Mouse (Mus musculus) neural tube, embryonic 14.5 days (tissue): ENCODE data around the gene Atg16l1. TPM values are rescaled to one million over a fixed set of nuclear protein-coding genes. Genes with fewer than 3 reads are reported as not detected.

Experiments used
- ATAC-seq: fragments of 200-750 bp; cut with Nextera tagmentation; 2 replicates; pipeline ENCODE4 v1.8.0; 2017; ENCODE audit warnings: low read depth, mild to moderate bottlenecking, moderate TSS enrichment, moderate library complexity
- H3K27ac ChIP-seq: fragments of 300-500 bp; sonication (generic); 2 replicates; pipeline ENCODE4 v1.5.1; 2014; ENCODE audit warnings: low read depth, mild to moderate bottlenecking, control low read depth, low read length, moderate library complexity, mixed read lengths
- H3K27me3 ChIP-seq: fragments of 300-500 bp; sonication (generic); 2 replicates; pipeline ENCODE4 v1.6.1; 2014; ENCODE audit warnings: low read length; ENCODE audit not compliant: control insufficient read depth, insufficient read depth
- H3K36me3 ChIP-seq: fragments of 300-500 bp; sonication (generic); 2 replicates; pipeline ENCODE4 v1.6.1; 2014; ENCODE audit warnings: low read length, mixed read lengths; ENCODE audit not compliant: control insufficient read depth, insufficient read depth
- H3K4me1 ChIP-seq: fragments of 300-500 bp; sonication (generic); 2 replicates; pipeline ENCODE4 v1.6.1; 2014; ENCODE audit warnings: low read length; ENCODE audit not compliant: control insufficient read depth, insufficient read depth
- H3K4me2 ChIP-seq: fragments of 300-500 bp; sonication (generic); 2 replicates; pipeline ENCODE4 v1.6.1; 2014; ENCODE audit warnings: mild to moderate bottlenecking, low read depth, low read length, control low read depth
- H3K4me3 ChIP-seq: fragments of 300-500 bp; sonication (generic); 2 replicates; pipeline ENCODE4 v1.5.1; 2014; ENCODE audit warnings: low read depth, low read length, control low read depth, mixed read lengths
- H3K9ac ChIP-seq: fragments of 300-500 bp; sonication (generic); replicated peaks from 2 replicates; pipeline ENCODE4 v1.6.1; 2014; ENCODE audit warnings: low read depth, mild to moderate bottlenecking, control low read depth, low read length, mixed read lengths
- H3K9me3 ChIP-seq: fragments of 300-500 bp; sonication (generic); 2 replicates; pipeline ENCODE4 v1.6.1; 2016; ENCODE audit warnings: low read length; ENCODE audit not compliant: control insufficient read depth
- WGBS: fragments of 180-500 bp; shearing (Covaris S2); extraction: QIAGEN DNeasy Blood & Tissue Kit; methylation state at CpG from one replicate; pipeline ENCODE4 v1.1.7; 2014; 5-methylcytosine and 5-hydroxymethylcytosine counted together
- polyA plus RNA-seq: library from polyadenylated mRNA; unstranded; fragments of >200 nt; fragmentation: Nextera tagmentation; extraction: Ambion mirVana; gene quantifications from 2 replicates; pipeline ENCODE4 v1.2.1, GENCODE M21; 2014

Gene Atg16l1
- polyA plus RNA-seq, 1 experiment from 2014 or later, result 76.3 TPM

- no peaks in the 10 kb centered on the region for H3K27me3 ChIP-seq
- no peak overlapping the region for H3K4me2 ChIP-seq
- H3K27ac ChIP-seq, result no peak overlapping the region
- H3K36me3 ChIP-seq, result no peaks in the 10 kb centered on the region
- no peak overlapping the region for H3K4me3 ChIP-seq
- H3K9ac ChIP-seq, result no peak overlapping the region
- no peaks in the 10 kb centered on the region for H3K4me1 ChIP-seq
- 78% methylated on average over 2 of the region's 2 CpGs for WGBS
- no peak for ATAC-seq
- H3K9me3 ChIP-seq, result no peaks in the 10 kb centered on the region
Observed at GRCm38 (mm10) chr1:87729070-87729469, 26.6 kb upstream of the Atg16l1 start.

- Histone ChIP-seq H3K27ac (no peak overlapping the region), H3K36me3 (no peaks in the 10 kb centered on the region), H3K9ac (no peak overlapping the region), H3K4me3 (no peak overlapping the region), H3K27me3 (no peaks in the 10 kb centered on the region), H3K4me2 (no peak overlapping the region), H3K4me1 (no peaks in the 10 kb centered on the region), H3K9me3 (no peaks in the 10 kb centered on the region)
- ATAC-seq, result no peak
- 83% methylated on average over 6 of the region's 6 CpGs for whole genome bisulfite sequencing
Observed at GRCm38 (mm10) chr1:87729850-87730249, 25.8 kb upstream of the Atg16l1 start.

- no peak for ATAC-seq
- 90% methylated on average over 7 of the region's 7 CpGs for WGBS
- Histone ChIP-seq H3K4me1 (no peaks in the 10 kb centered on the region), H3K27me3 (no peaks in the 10 kb centered on the region), H3K27ac (no peak overlapping the region), H3K36me3 (no peaks in the 10 kb centered on the region), H3K4me2 (no peak overlapping the region), H3K9ac (no peak overlapping the region), H3K4me3 (no peak overlapping the region), H3K9me3 (no peaks in the 10 kb centered on the region)
Observed at GRCm38 (mm10) chr1:87730271-87730670, 25.4 kb upstream of the Atg16l1 start.

GRCm38 (mm10) chr1:87733212-87733611 is 22.5 kb upstream of the Atg16l1 start:
- ATAC-seq, result no peak
- Histone ChIP-seq H3K4me3 (no peak overlapping the region), H3K36me3 (no peaks in the 10 kb centered on the region), H3K27me3 (no peaks in the 10 kb centered on the region), H3K4me1 (no peaks in the 10 kb centered on the region), H3K9ac (no peak overlapping the region), H3K9me3 (no peaks in the 10 kb centered on the region), H3K27ac (no peak overlapping the region), H3K4me2 (no peak overlapping the region)
- WGBS, result 90% methylated on average over 5 of the region's 5 CpGs

GRCm38 (mm10) chr1:87734153-87734552 is 21.5 kb upstream of the Atg16l1 start:
- no peaks in the 10 kb centered on the region for H3K9me3 ChIP-seq
- H3K4me2 ChIP-seq, result no peak overlapping the region
- WGBS, result 85% methylated on average over 3 of the region's 3 CpGs
- H3K36me3 ChIP-seq, result no peaks in the 10 kb centered on the region
- no peak overlapping the region for H3K4me3 ChIP-seq
- H3K27me3 ChIP-seq, result no peaks in the 10 kb centered on the region
- H3K9ac ChIP-seq, result no peak overlapping the region
- H3K27ac ChIP-seq, result no peak overlapping the region
- ATAC-seq, result no peak
- H3K4me1 ChIP-seq, result no peaks in the 10 kb centered on the region

- Histone ChIP-seq H3K4me2 (no peak overlapping the region), H3K4me3 (no peak overlapping the region), H3K27me3 (no peaks in the 10 kb centered on the region), H3K36me3 (no peaks in the 10 kb centered on the region), H3K4me1 (no peaks in the 10 kb centered on the region), H3K9me3 (no peaks in the 10 kb centered on the region), H3K27ac (no peak overlapping the region), H3K9ac (no peak overlapping the region)
- no peak for ATAC-seq
- 87% methylated on average over 6 of the region's 6 CpGs for WGBS
Observed at GRCm38 (mm10) chr1:87740584-87741290, 14.9 kb upstream of the Atg16l1 start.

GRCm38 (mm10) chr1:87749360-87749973 is 6.2 kb upstream of the Atg16l1 start:
- Histone ChIP-seq H3K9ac (no peak overlapping the region), H3K4me3 (no peak overlapping the region), H3K4me2 (no peak overlapping the region), H3K27me3 (no peaks in the 10 kb centered on the region), H3K36me3 (no peaks in the 10 kb centered on the region), H3K4me1 (no peaks in the 10 kb centered on the region), H3K27ac (no peak overlapping the region), H3K9me3 (no peaks in the 10 kb centered on the region)
- no peak for ATAC-seq

GRCm38 (mm10) chr1:87763821-87764220 is 8.2 kb downstream of the Atg16l1 start:
- no peak overlapping the region for H3K4me3 ChIP-seq
- H3K9ac ChIP-seq, result no peak overlapping the region
- no peaks in the 10 kb centered on the region for H3K9me3 ChIP-seq
- no peak for ATAC-seq
- H3K4me1 ChIP-seq, result no peaks in the 10 kb centered on the region
- H3K36me3 ChIP-seq, result peaks cover 70% of the 10 kb centered on the region
- H3K27me3 ChIP-seq, result no peaks in the 10 kb centered on the region
- 96% methylated on average over 3 of the region's 3 CpGs for WGBS
- no peak overlapping the region for H3K27ac ChIP-seq
- no peak overlapping the region for H3K4me2 ChIP-seq

- WGBS, result 91% methylated on average over 2 of the region's 2 CpGs
- Histone ChIP-seq H3K4me2 (no peak overlapping the region), H3K4me1 (no peaks in the 10 kb centered on the region), H3K9me3 (no peaks in the 10 kb centered on the region), H3K27ac (no peak overlapping the region), H3K9ac (no peak overlapping the region), H3K4me3 (no peak overlapping the region), H3K36me3 (peaks cover 71% of the 10 kb centered on the region), H3K27me3 (no peaks in the 10 kb centered on the region)
- no peak for ATAC-seq
Observed at GRCm38 (mm10) chr1:87765741-87766140, 10.1 kb downstream of the Atg16l1 start.
